Mouse (Mus musculus) midbrain, embryonic 16.5 days (tissue): ENCODE data around the gene Asb10. TPM values are rescaled to one million over a fixed set of nuclear protein-coding genes. Genes with fewer than 3 reads are reported as not detected.

ENCODE experiments used
- ATAC-seq: fragments of 200-750 bp; cut with Nextera tagmentation; 2 replicates; pipeline ENCODE4 v1.8.0; 2017; ENCODE audit warnings: moderate TSS enrichment
- H3K27ac ChIP-seq: fragments of 300-500 bp; sonication (generic); 2 replicates; pipeline ENCODE4 v1.5.1; 2014; ENCODE audit warnings: mild to moderate bottlenecking, low read length, mixed read lengths
- H3K27me3 ChIP-seq: fragments of 300-500 bp; sonication (generic); 2 replicates; pipeline ENCODE4 v1.6.1; 2014; ENCODE audit warnings: low read depth, low read length, mixed read lengths; ENCODE audit not compliant: control insufficient read depth, insufficient read depth
- H3K36me3 ChIP-seq: fragments of 300-500 bp; sonication (generic); 2 replicates; pipeline ENCODE4 v1.6.1; 2014; ENCODE audit warnings: mild to moderate bottlenecking, low read length, moderate library complexity, mixed read lengths; ENCODE audit not compliant: control insufficient read depth, insufficient read depth
- H3K4me1 ChIP-seq: fragments of 300-500 bp; sonication (generic); 2 replicates; pipeline ENCODE4 v1.6.1; 2014; ENCODE audit warnings: mild to moderate bottlenecking, low read length, mixed read lengths; ENCODE audit not compliant: control insufficient read depth, insufficient read depth
- H3K4me2 ChIP-seq: fragments of 300-500 bp; sonication (generic); 2 replicates; pipeline ENCODE4 v1.6.1; 2014; ENCODE audit warnings: mild to moderate bottlenecking, low read length, mixed read lengths
- H3K4me3 ChIP-seq: fragments of 300-500 bp; sonication (generic); 2 replicates; pipeline ENCODE4 v1.5.1; 2014; ENCODE audit warnings: low read depth, mild to moderate bottlenecking, low read length, moderate library complexity, mixed read lengths
- H3K9ac ChIP-seq: fragments of 300-500 bp; sonication (generic); 2 replicates; pipeline ENCODE4 v1.6.1; 2014; ENCODE audit warnings: low read depth, low read length, mixed read lengths
- H3K9me3 ChIP-seq: fragments of 300-500 bp; sonication (generic); replicated peaks from 2 replicates; pipeline ENCODE4 v1.6.1; 2014; ENCODE audit warnings: mild to moderate bottlenecking, low read length, mixed read lengths; ENCODE audit not compliant: control insufficient read depth, poor library complexity, severe bottlenecking
- WGBS: fragments of 180-500 bp; shearing (Covaris S2); extraction: QIAGEN DNeasy Blood & Tissue Kit; methylation state at CpG from one replicate; pipeline ENCODE4 v1.1.7; 2014; 5-methylcytosine and 5-hydroxymethylcytosine counted together
- polyA plus RNA-seq: library from polyadenylated mRNA; unstranded; fragments of >200 nt; fragmentation: Nextera tagmentation; extraction: Ambion mirVana; gene quantifications from 2 replicates; pipeline ENCODE4 v1.2.1, GENCODE M21; 2015

The Asb10 gene
- polyA plus RNA-seq, 1 experiment from 2014 or later = not detected

- ATAC-seq = peak; percentile 37; the same call in 1 of the 2 replicates
- under 1% methylated on average over 56 of the region's 109 CpGs for WGBS
Measured at GRCm38 (mm10) chr5:24526190-24526888, 14.4 kb downstream of the Asb10 start.

GRCm38 (mm10) chr5:24525360-24526189 lies 15.2 kb downstream of the Asb10 start:
- WGBS = 4% methylated on average over 32 of the region's 34 CpGs
- Histone ChIP-seq H3K27ac (no peak overlapping the region), H3K4me1 (peaks cover 10% of the 10 kb centered on the region)

More at GRCm38 (mm10) chr5:24526190-24526888, 14.4 kb downstream of the Asb10 start:
- Histone ChIP-seq H3K4me3 (peak overlapping the region; percentile 43), H3K4me1 (peaks cover 10% of the 10 kb centered on the region), H3K9ac (peak overlapping the region; percentile 55), H3K27ac (no peak overlapping the region), H3K4me2 (peak overlapping the region; percentile 89), H3K27me3 (peaks cover 52% of the 10 kb centered on the region), H3K9me3 (no peaks in the 10 kb centered on the region), H3K36me3 (no peaks in the 10 kb centered on the region)

GRCm38 (mm10) chr5:24524522-24524921 lies 16.3 kb downstream of the Asb10 start:
- WGBS = 12% methylated on average over 4 of the region's 4 CpGs
- Histone ChIP-seq H3K27me3 (peaks cover 54% of the 10 kb centered on the region), H3K9ac (no peak overlapping the region), H3K4me2 (no peak overlapping the region), H3K4me3 (no peak overlapping the region), H3K27ac (no peak overlapping the region), H3K4me1 (peaks cover 10% of the 10 kb centered on the region; the same call in 1 of the 2 replicates), H3K36me3 (no peaks in the 10 kb centered on the region), H3K9me3 (no peaks in the 10 kb centered on the region)
- ATAC-seq = no peak

More at GRCm38 (mm10) chr5:24525360-24526189, 15.2 kb downstream of the Asb10 start:
- ATAC-seq = no peak
- Histone ChIP-seq H3K4me3 (peak overlapping the region; percentile 43), H3K4me2 (peak overlapping the region; percentile 89), H3K9me3 (no peaks in the 10 kb centered on the region), H3K27me3 (peaks cover 54% of the 10 kb centered on the region), H3K9ac (peak overlapping the region; percentile 55; the same call in 1 of the 2 replicates), H3K36me3 (no peaks in the 10 kb centered on the region)

DNA sequence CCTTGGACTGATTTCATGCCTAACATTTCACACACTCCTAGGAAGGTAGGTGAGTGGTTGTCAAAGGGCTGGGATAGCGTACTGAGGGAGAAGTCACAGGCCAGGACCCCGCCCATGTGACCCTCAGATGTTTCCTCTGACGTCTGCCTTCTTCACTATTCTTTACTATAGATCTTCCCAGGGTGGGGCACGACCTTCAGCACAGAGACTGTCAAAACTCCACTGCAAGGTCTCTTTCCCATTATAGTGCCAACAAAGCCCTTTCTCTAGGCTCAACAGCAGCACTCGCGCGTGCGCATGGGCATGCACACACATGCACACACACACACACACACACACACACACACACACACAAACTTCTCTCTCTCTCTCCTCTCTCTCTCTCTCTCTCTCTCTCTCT lies 17.0 kb downstream of the Asb10 start:
- no peak overlapping the region for H3K4me3 ChIP-seq
- 38% methylated on average over 8 of the region's 8 CpGs for WGBS

DNA sequence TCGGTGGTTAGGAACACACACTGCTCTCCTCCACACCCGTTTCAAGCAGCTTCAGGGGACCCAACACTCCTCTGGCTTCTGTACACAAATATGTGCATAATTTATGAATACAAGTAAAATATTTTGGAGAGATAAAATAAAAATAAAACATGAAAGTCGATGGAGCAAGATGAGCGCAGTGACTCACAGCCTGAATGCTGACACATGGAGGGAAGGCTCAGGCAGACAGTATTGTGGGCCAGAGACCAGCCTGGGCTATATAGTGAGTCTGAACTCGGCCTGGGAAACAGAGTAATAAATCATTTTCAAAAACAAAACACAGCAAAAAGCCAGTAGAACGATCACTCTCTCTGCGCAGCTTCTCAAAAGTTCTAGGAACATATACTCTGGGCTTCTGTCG lies 19.4 kb downstream of the Asb10 start:
- no peak overlapping the region for H3K27ac ChIP-seq
- WGBS = 75% methylated on average over 8 of the region's 8 CpGs
- no peak overlapping the region for H3K9ac ChIP-seq
- H3K4me3 ChIP-seq = no peak overlapping the region
- no peaks in the 10 kb centered on the region for H3K9me3 ChIP-seq
- H3K27me3 ChIP-seq = peaks cover 30% of the 10 kb centered on the region
- no peak for ATAC-seq
- H3K4me2 ChIP-seq = no peak overlapping the region
- H3K4me1 ChIP-seq = peaks cover 4% of the 10 kb centered on the region; the same call in 1 of the 2 replicates
- H3K36me3 ChIP-seq = no peaks in the 10 kb centered on the region

More for the DNA sequence above, 17.0 kb downstream of the Asb10 start:
- Histone ChIP-seq H3K4me1 (peaks cover 10% of the 10 kb centered on the region; the same call in 1 of the 2 replicates), H3K27ac (no peak overlapping the region), H3K9me3 (no peaks in the 10 kb centered on the region), H3K9ac (no peak overlapping the region), H3K4me2 (no peak overlapping the region), H3K27me3 (peaks cover 48% of the 10 kb centered on the region), H3K36me3 (no peaks in the 10 kb centered on the region)
- no peak for ATAC-seq

DNA sequence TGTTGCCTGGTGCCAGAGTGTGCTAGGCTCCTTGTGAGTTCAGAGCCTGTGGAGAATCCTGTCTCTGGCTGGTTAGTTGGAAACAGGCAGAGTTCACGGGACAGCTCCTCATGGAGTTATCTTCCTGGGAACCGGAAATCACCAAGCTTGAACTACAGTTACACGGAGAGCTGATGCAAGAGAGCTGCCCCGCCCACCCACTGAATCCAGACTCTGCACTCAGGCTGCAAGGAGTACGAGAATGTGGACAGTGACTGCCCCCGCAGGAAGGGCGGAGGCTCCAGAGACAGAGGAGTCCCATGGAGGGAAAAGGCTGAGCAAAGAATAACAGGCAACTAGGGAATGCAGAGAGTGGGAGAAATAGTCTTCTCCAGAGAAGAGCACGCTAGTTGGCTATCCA lies 28.5 kb downstream of the Asb10 start:
- Histone ChIP-seq H3K4me2 (no peak overlapping the region), H3K9me3 (no peaks in the 10 kb centered on the region), H3K4me1 (no peaks in the 10 kb centered on the region), H3K9ac (no peak overlapping the region), H3K27me3 (no peaks in the 10 kb centered on the region), H3K27ac (no peak overlapping the region), H3K36me3 (no peaks in the 10 kb centered on the region), H3K4me3 (no peak overlapping the region)
- 56% methylated on average over 8 of the region's 8 CpGs for WGBS
- ATAC-seq = no peak

GRCm38 (mm10) chr5:24510635-24511034 lies 30.1 kb downstream of the Asb10 start:
- Histone ChIP-seq H3K36me3 (no peaks in the 10 kb centered on the region), H3K4me1 (no peaks in the 10 kb centered on the region)
- 50% methylated on average over 11 of the region's 11 CpGs for WGBS

GRCm38 (mm10) chr5:24508406-24508805 lies 32.4 kb downstream of the Asb10 start:
- ATAC-seq = no peak
- H3K36me3 ChIP-seq = no peaks in the 10 kb centered on the region
- H3K4me3 ChIP-seq = no peak overlapping the region
- 94% methylated on average over 7 of the region's 7 CpGs for WGBS
- H3K4me2 ChIP-seq = no peak overlapping the region
- H3K9ac ChIP-seq = no peak overlapping the region
- H3K9me3 ChIP-seq = no peaks in the 10 kb centered on the region
- peaks cover 11% of the 10 kb centered on the region; the same call in 1 of the 2 replicates for H3K27me3 ChIP-seq
- H3K4me1 ChIP-seq = peaks cover 2% of the 10 kb centered on the region; the same call in 1 of the 2 replicates
- H3K27ac ChIP-seq = no peak overlapping the region

More at GRCm38 (mm10) chr5:24510635-24511034, 30.1 kb downstream of the Asb10 start:
- H3K9ac ChIP-seq = no peak overlapping the region
- ATAC-seq = no peak
- H3K4me2 ChIP-seq = no peak overlapping the region
- H3K27me3 ChIP-seq = no peaks in the 10 kb centered on the region
- H3K4me3 ChIP-seq = no peak overlapping the region
- H3K9me3 ChIP-seq = no peaks in the 10 kb centered on the region
- H3K27ac ChIP-seq = no peak overlapping the region
